Mouse (Mus musculus) kidney, embryonic 16.5 days (tissue): ENCODE data around the gene Epha8. TPM values are rescaled to one million over a fixed set of nuclear protein-coding genes. Genes with fewer than 3 reads are reported as not detected.

Source experiments
- ATAC-seq: fragments of 200-750 bp; cut with Nextera tagmentation; 2 replicates; pipeline ENCODE4 v1.8.0; 2017; ENCODE audit warnings: moderate TSS enrichment; ENCODE audit not compliant: low FRiP score, low TSS enrichment
- H3K27ac ChIP-seq: fragments of 300-500 bp; sonication (generic); 2 replicates; pipeline ENCODE4 v1.5.1; 2014; ENCODE audit warnings: low read length
- H3K27me3 ChIP-seq: fragments of 300-500 bp; sonication (generic); 2 replicates; pipeline ENCODE4 v1.6.1; 2014; ENCODE audit warnings: low read length, control low read depth, mixed read lengths; ENCODE audit not compliant: insufficient read depth
- H3K36me3 ChIP-seq: fragments of 300-500 bp; sonication (generic); 2 replicates; pipeline ENCODE4 v1.6.1; 2014; ENCODE audit warnings: low read length, control low read depth, mixed read lengths; ENCODE audit not compliant: insufficient read depth
- H3K4me1 ChIP-seq: fragments of 300-500 bp; sonication (generic); 2 replicates; pipeline ENCODE4 v1.6.1; 2014; ENCODE audit warnings: low read length, control low read depth, mixed read lengths; ENCODE audit not compliant: insufficient read depth
- H3K4me2 ChIP-seq: fragments of 300-500 bp; sonication (generic); replicated peaks from 2 replicates; pipeline ENCODE4 v1.6.1; 2014; ENCODE audit warnings: low read depth, low read length
- H3K4me3 ChIP-seq: fragments of 300-500 bp; sonication (generic); 2 replicates; pipeline ENCODE4 v1.5.1; 2014; ENCODE audit warnings: mild to moderate bottlenecking, low read length
- H3K9ac ChIP-seq: fragments of 300-500 bp; sonication (generic); replicated peaks from 2 replicates; pipeline ENCODE4 v1.6.1; 2014; ENCODE audit warnings: low read length
- H3K9me3 ChIP-seq: fragments of 300-500 bp; sonication (generic); 2 replicates; pipeline ENCODE4 v1.6.1; 2016; ENCODE audit warnings: low read length, control low read depth
- WGBS: fragments of 180-500 bp; shearing (Covaris S2); extraction: QIAGEN DNeasy Blood & Tissue Kit; methylation state at CpG from one replicate; pipeline ENCODE4 v1.1.7; 2014; 5-methylcytosine and 5-hydroxymethylcytosine counted together
- polyA plus RNA-seq: library from polyadenylated mRNA; unstranded; fragments of >200 nt; fragmentation: Nextera tagmentation; extraction: Ambion mirVana; gene quantifications from 2 replicates; pipeline ENCODE4 v1.2.1, GENCODE M21; 2015

The Epha8 gene
- polyA plus RNA-seq, 1 experiment from 2014 or later, result 0.50 TPM

DNA sequence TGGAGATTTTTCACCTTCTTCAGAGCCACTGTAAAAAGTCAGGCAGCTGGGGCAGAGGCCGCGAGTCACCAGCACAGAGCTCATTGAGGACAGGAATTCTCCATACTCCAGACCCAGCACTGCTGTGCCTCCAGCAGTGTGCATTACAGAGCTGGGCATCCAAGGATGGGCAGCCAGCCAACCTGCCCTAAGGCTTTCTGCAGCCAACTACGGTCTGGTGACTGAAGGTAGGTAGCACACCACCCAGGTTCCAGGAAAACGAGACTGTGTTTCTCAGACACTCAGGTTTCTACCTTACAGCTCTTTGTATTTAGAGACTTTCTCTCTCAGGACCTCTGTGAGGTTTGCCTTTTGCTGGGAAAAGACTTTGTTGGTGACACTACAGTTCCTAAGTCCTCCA is 24.3 kb upstream of the Epha8 start:
- H3K36me3 ChIP-seq, result 0 out of 2 replicates have a peak, but pooled peaks cover 2% of the 10 kb centered on the region
- 70% methylated on average over 4 of the region's 4 CpGs for WGBS
- no peak overlapping the region for H3K27ac ChIP-seq
- H3K27me3 ChIP-seq, result no peaks in the 10 kb centered on the region
- H3K4me1 ChIP-seq, result no peaks in the 10 kb centered on the region
- no peak overlapping the region for H3K4me3 ChIP-seq
- H3K9ac ChIP-seq, result no peak overlapping the region
- H3K4me2 ChIP-seq, result no peak overlapping the region
- no peaks in the 10 kb centered on the region for H3K9me3 ChIP-seq
- no peak for ATAC-seq

DNA sequence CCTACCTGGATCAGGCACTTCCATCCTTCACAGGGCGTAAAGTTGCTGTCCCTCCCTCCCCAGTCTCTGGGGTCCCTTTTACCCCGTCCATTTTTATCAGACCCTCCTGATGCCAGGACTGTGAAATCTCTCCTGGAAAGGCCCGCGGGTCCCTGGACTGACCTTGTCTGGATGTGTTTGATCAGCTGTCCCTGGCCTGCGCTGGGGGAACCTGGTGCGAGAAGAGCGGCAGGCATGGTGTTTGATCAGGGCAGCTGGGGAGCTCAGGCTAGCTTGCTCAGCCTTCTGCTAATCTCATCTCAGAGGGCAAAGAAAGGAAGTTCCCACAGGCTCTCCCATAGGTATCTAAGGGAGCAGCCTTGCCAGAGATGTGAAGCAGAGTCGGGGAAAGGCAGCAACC is 20.6 kb upstream of the Epha8 start:
- no peaks in the 10 kb centered on the region for H3K27me3 ChIP-seq
- WGBS, result 66% methylated on average over 8 of the region's 8 CpGs
- no peak overlapping the region for H3K4me3 ChIP-seq
- H3K27ac ChIP-seq, result no peak overlapping the region
- no peak for ATAC-seq
- H3K9ac ChIP-seq, result no peak overlapping the region
- H3K36me3 ChIP-seq, result no peaks in the 10 kb centered on the region
- H3K4me1 ChIP-seq, result no peaks in the 10 kb centered on the region
- H3K9me3 ChIP-seq, result no peaks in the 10 kb centered on the region
- no peak overlapping the region for H3K4me2 ChIP-seq

- Histone ChIP-seq H3K4me1 (peaks cover 10% of the 10 kb centered on the region), H3K36me3 (no peaks in the 10 kb centered on the region), H3K27ac (no peak overlapping the region), H3K9ac (no peak overlapping the region), H3K9me3 (no peaks in the 10 kb centered on the region), H3K27me3 (peaks cover 40% of the 10 kb centered on the region), H3K4me3 (no peak overlapping the region), H3K4me2 (no peak overlapping the region)
- 8% methylated on average over 6 of the region's 6 CpGs for WGBS
- ATAC-seq, result no peak
Measured at GRCm38 (mm10) chr4:136970939-136971338, 14.3 kb upstream of the Epha8 start.

GRCm38 (mm10) chr4:136969503-136970276 is 13.1 kb upstream of the Epha8 start:
- Histone ChIP-seq H3K4me1 (peaks cover 10% of the 10 kb centered on the region), H3K9me3 (no peaks in the 10 kb centered on the region), H3K36me3 (no peaks in the 10 kb centered on the region), H3K27me3 (peaks cover 51% of the 10 kb centered on the region), H3K27ac (no peak overlapping the region), H3K9ac (no peak overlapping the region), H3K4me3 (no peak overlapping the region), H3K4me2 (no peak overlapping the region)
- 45% methylated on average over 16 of the region's 16 CpGs for WGBS
- no peak for ATAC-seq

DNA sequence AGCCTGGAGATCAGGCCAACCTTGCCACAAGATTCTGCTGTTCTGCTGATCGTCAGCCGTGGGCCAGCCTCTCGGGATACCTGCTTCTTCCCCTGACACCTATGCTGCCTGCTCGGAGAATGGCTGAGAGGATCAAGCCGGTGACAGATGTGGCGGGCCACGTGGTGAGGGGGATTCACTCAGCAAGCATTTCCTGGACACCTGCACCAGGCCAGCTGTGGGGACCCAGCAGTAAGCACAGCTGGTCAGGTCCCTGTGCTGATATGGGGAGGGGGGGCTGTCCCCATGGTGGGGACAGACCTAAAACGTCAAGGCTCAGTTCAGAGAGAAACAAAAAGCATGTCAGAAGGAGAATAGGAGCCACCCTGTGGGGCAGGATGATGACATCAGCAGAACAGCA is 12.5 kb upstream of the Epha8 start:
- WGBS, result 62% methylated on average over 8 of the region's 8 CpGs
- Histone ChIP-seq H3K36me3 (no peaks in the 10 kb centered on the region), H3K4me3 (no peak overlapping the region), H3K9ac (no peak overlapping the region), H3K4me1 (peaks cover 10% of the 10 kb centered on the region), H3K9me3 (no peaks in the 10 kb centered on the region), H3K27me3 (peaks cover 57% of the 10 kb centered on the region), H3K27ac (no peak overlapping the region), H3K4me2 (no peak overlapping the region)
- ATAC-seq, result no peak

DNA sequence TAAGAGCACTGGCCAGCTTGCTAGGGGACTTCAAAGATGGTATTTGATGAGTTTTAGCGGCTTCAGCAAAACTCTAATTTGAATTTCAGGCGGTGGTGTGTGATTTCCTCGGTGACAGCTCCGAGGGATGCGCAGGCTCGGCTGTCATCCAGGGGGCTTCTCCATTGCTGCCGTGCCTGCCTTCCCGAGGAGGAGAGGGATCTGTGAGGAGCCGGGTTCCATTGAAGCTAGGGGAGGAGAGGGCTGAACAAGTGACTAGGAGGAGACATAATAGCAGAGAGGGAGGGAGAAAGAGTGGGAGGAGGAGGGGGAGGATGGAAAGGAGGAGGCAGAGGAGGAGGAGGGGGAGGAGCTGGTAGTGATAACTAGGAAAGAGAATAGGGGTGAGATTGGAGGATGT is 10.9 kb upstream of the Epha8 start:
- peaks cover 10% of the 10 kb centered on the region for H3K4me1 ChIP-seq
- H3K36me3 ChIP-seq, result no peaks in the 10 kb centered on the region
- ATAC-seq, result no peak
- no peak overlapping the region for H3K4me2 ChIP-seq
- H3K27me3 ChIP-seq, result peaks cover 68% of the 10 kb centered on the region
- H3K9me3 ChIP-seq, result no peaks in the 10 kb centered on the region
- H3K27ac ChIP-seq, result no peak overlapping the region
- 15% methylated on average over 9 of the region's 9 CpGs for WGBS
- H3K4me3 ChIP-seq, result no peak overlapping the region
- no peak overlapping the region for H3K9ac ChIP-seq

DNA sequence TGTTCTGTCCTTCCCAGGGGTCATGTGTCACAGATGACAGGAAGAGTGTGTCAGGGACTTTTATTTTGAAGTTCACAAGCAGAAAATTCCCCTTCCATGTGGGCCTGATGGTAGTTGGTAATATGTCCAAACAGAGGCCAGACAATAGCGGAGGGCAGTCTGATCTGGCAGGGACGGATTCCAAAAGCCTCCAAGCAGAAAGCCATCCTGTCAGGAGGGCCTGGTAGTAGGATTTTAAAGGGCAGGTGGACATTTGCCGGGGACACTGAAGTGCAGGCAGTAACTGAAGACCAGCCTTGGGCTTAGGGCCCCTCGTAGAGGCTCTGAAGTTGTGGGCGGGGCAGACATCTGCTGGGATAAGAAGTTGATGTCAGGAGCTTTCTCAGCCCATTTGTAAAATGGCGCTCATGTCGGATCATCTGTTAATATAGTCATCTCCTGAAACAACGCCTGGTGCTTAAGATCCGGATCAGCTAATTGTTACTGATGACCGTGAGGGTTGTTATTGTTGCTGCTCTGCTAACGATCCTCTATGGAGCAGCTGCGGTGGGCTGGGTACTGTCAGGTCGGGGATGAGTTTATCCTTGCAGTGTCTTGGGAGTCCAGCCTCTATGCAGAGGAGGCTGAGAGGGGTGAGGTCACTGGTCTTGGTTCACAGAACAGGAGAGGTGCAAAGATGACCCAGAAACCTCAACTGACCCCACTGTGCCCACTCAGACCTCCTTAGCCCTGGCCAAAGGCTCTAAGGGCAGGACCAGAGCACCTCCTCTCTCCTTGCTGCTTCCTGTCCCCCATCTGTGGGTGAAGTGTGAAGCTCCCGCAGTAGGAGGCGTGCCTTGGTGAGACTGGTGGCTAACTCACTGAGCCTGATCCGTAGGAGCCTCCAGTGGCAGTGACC is 10.1 kb upstream of the Epha8 start:
- Histone ChIP-seq H3K27ac (no peak overlapping the region), H3K9me3 (no peaks in the 10 kb centered on the region), H3K27me3 (peaks cover 68% of the 10 kb centered on the region), H3K4me3 (no peak overlapping the region), H3K4me1 (peaks cover 16% of the 10 kb centered on the region), H3K9ac (no peak overlapping the region), H3K4me2 (no peak overlapping the region), H3K36me3 (no peaks in the 10 kb centered on the region)
- ATAC-seq, result no peak
- WGBS, result 22% methylated on average over 16 of the region's 16 CpGs

- ATAC-seq, result no peak
- Histone ChIP-seq H3K27ac (no peak overlapping the region), H3K9ac (no peak overlapping the region), H3K4me1 (peaks cover 16% of the 10 kb centered on the region), H3K4me2 (no peak overlapping the region), H3K36me3 (no peaks in the 10 kb centered on the region), H3K4me3 (no peak overlapping the region), H3K27me3 (peaks cover 67% of the 10 kb centered on the region), H3K9me3 (no peaks in the 10 kb centered on the region)
- WGBS, result 21% methylated on average over 15 of the region's 15 CpGs
Measured at GRCm38 (mm10) chr4:136964990-136965421, 8.4 kb upstream of the Epha8 start.

DNA sequence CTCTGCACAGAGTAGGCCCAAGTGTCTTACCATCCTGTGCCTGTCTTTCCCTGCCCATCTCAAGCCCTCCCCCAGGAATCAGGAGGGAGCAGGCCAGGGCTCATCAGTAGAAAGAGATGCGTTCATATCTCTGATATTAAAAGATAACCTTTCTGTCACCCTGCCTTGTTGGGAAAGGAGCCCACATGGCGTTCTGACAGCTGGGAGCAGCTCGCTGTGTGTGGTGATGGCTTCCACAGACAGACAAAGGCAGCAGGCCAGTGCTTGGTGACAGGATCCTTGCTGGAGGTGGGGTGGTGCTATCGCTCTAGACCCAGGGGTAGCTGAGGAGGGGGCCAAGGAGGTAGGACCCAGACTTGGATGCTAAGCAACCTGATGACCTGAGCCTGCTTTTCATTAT is 5.8 kb upstream of the Epha8 start:
- WGBS, result 74% methylated on average over 4 of the region's 4 CpGs
- Histone ChIP-seq H3K4me1 (peaks cover 13% of the 10 kb centered on the region), H3K4me3 (no peak overlapping the region), H3K36me3 (no peaks in the 10 kb centered on the region), H3K4me2 (no peak overlapping the region), H3K9me3 (no peaks in the 10 kb centered on the region), H3K27me3 (peaks cover 73% of the 10 kb centered on the region), H3K27ac (no peak overlapping the region), H3K9ac (no peak overlapping the region)
- no peak for ATAC-seq
